In the genomic region with DNA sequence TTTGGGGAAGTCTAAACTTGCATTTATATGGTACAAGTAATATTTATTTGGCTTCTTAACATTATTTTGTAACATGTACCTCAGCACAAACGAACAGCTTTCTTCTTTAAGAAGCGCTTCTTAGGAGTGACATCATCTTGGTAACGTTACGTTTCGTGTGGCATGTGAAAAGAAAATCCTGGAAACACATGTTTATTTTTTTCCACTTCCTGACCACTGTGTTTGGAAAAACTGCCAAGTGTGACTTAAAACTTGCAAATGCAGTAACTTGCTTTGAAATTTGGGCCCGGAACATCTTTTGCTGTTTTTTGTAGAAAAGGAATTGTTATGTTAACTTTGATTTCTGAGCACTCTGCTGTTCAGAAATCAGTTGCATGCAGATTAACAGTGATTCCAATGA, we compare ENCODE assay signal across 21 mouse cellular contexts.
A peak's percentile ranks its signal among the peaks of the same experiment; 100 is the strongest.
DNase-seq lines count a peak whose midpoint lies in the region; ATAC-seq and TF ChIP-seq lines count a peak whose summit lies in the region.
"Had no signal": no experiment of that assay in that cellular context is flagged by ENCODE, and none has a peak within 500 bp of the region (broad histone marks: within the 10 kb centered on the region; RNA-seq: fewer than 3 reads in every experiment).

No protein-coding gene starts in this region.

- no peak overlapping the region for H3K4me3 ChIP-seq in embryonic facial prominence, embryonic 14.5 days (ENCODE audit: low read depth, low read length)
- no peak overlapping the region for H3K4me3 ChIP-seq in embryonic facial prominence, embryonic 10.5 days
- no peak overlapping the region for H3K4me3 ChIP-seq in intestine, embryonic 14.5 days (ENCODE audit: low read depth, low read length)
- H3K4me3 ChIP-seq in intestine, postnatal 0 days (ENCODE audit: low read depth, low read length) = no peak overlapping the region
- no peak overlapping the region for H3K4me3 ChIP-seq in midbrain, embryonic 14.5 days (replicated peaks; ENCODE audit: low read depth, low read length)
- H3K4me3 ChIP-seq in midbrain, embryonic 11.5 days (ENCODE audit: low read depth, low read length) = no peak overlapping the region
- H3K4me3 ChIP-seq in myocyte = no peak overlapping the region
- H3K4me3 ChIP-seq: embryonic facial prominence, embryonic 15.5 days had no signal

- H3K4me1 ChIP-seq in embryonic facial prominence, embryonic 14.5 days (ENCODE audit: control insufficient read depth, insufficient read depth, low read length) = no peaks in the 10 kb centered on the region; the same call in 1 of the 2 replicates
- peaks cover 4% of the 10 kb centered on the region; the same call in 1 of the 2 replicates for H3K4me1 ChIP-seq in embryonic facial prominence, embryonic 10.5 days
- H3K4me1 ChIP-seq in intestine, embryonic 14.5 days (replicated peaks; ENCODE audit: control insufficient read depth, insufficient read depth, low read length) = no peaks in the 10 kb centered on the region
- no peaks in the 10 kb centered on the region for H3K4me1 ChIP-seq in intestine, postnatal 0 days (replicated peaks; ENCODE audit: control insufficient read depth, insufficient read depth, low read length)
- H3K4me1 ChIP-seq in midbrain, embryonic 14.5 days (ENCODE audit: control insufficient read depth, insufficient read depth, low read length) = peaks cover 6% of the 10 kb centered on the region
- H3K4me1 ChIP-seq in midbrain, embryonic 11.5 days (ENCODE audit: control insufficient read depth, insufficient read depth, low read length) = peaks cover 3% of the 10 kb centered on the region; the same call in 1 of the 2 replicates
- H3K4me1 ChIP-seq: embryonic facial prominence, embryonic 15.5 days had no signal

- WGBS in embryonic facial prominence, embryonic 14.5 days = 30% methylated on average over 6 of the region's 6 CpGs
- WGBS in embryonic facial prominence, embryonic 10.5 days = 57% methylated on average over 6 of the region's 6 CpGs
- WGBS in intestine, embryonic 14.5 days = 34% methylated on average over 6 of the region's 6 CpGs
- 62% methylated on average over 6 of the region's 6 CpGs for WGBS in intestine, postnatal 0 days
- 35% methylated on average over 6 of the region's 6 CpGs for WGBS in midbrain, embryonic 14.5 days
- whole genome bisulfite sequencing in midbrain, embryonic 11.5 days = 52% methylated on average over 6 of the region's 6 CpGs

- no peak overlapping the region for H3K9ac ChIP-seq in embryonic facial prominence, embryonic 14.5 days (ENCODE audit: low read depth, low read length)
- H3K9ac ChIP-seq in intestine, embryonic 14.5 days (ENCODE audit: low read length) = no peak overlapping the region
- no peak overlapping the region for H3K9ac ChIP-seq in intestine, postnatal 0 days (ENCODE audit: low read depth, low read length)
- H3K9ac ChIP-seq in midbrain, embryonic 14.5 days (replicated peaks; ENCODE audit: low read length) = no peak overlapping the region
- no peak overlapping the region for H3K9ac ChIP-seq in midbrain, embryonic 11.5 days (ENCODE audit: low read length)
- H3K9ac ChIP-seq: embryonic facial prominence, embryonic 15.5 days had no signal

- H3K4me2 ChIP-seq in embryonic facial prominence, embryonic 14.5 days (ENCODE audit: low read depth, low read length) = peak overlapping the region; percentile 23
- 0 out of 2 replicates have a peak overlapping the region, but pooled peaks have one; percentile 1 for H3K4me2 ChIP-seq in intestine, embryonic 14.5 days (ENCODE audit: low read length)
- no peak overlapping the region for H3K4me2 ChIP-seq in intestine, postnatal 0 days (replicated peaks; ENCODE audit: low read depth)
- H3K4me2 ChIP-seq in midbrain, embryonic 14.5 days (ENCODE audit: low read length) = peak overlapping the region; percentile 8; the same call in 1 of the 2 replicates
- no peak overlapping the region for H3K4me2 ChIP-seq in midbrain, embryonic 11.5 days
- peak overlapping the region; percentile 4 for H3K4me2 ChIP-seq in myocyte (ENCODE audit: low read depth)
- H3K4me2 ChIP-seq: embryonic facial prominence, embryonic 15.5 days; heart, embryonic 11.5 days had no signal

- ATAC-seq in embryonic facial prominence, embryonic 14.5 days (ENCODE audit: low read depth) = no peak
- no peak for ATAC-seq in intestine, embryonic 14.5 days (replicated peaks; ENCODE audit: low FRiP score, low TSS enrichment, low read depth)
- no peak for ATAC-seq in intestine, postnatal 0 days
- no peak for ATAC-seq in midbrain, embryonic 14.5 days (ENCODE audit: low FRiP score, low TSS enrichment)
- no peak for ATAC-seq in midbrain, embryonic 11.5 days (ENCODE audit: low FRiP score)
- ATAC-seq: hindbrain, postnatal 0 days had no signal

- H3K79me2 ChIP-seq in myocyte (ENCODE audit: control insufficient read depth, insufficient read depth) = no peaks in the 10 kb centered on the region

- peak; percentile 57 for DNase-seq in embryonic facial prominence, embryonic 14.5 days (ENCODE audit: low spot score)
- no peak for DNase-seq in embryonic facial prominence, embryonic 10.5 days (ENCODE audit: low spot score)
- DNase-seq in intestine, embryonic 14.5 days (ENCODE audit: low spot score) = no peak
- DNase-seq in midbrain, embryonic 14.5 days = no peak
- no peak for DNase-seq in midbrain, embryonic 11.5 days (ENCODE audit: low spot score, missing footprints)
- no peak for DNase-seq in layer of hippocampus, postnatal 25 days (ENCODE audit: extremely low spot score in 1 of 2, low spot score in 1 of 2)
- DNase-seq: adrenal gland, postnatal 14 days; cerebellum, adult 11 months; cerebellum, postnatal 14 days; heart, postnatal 4 days; kidney, adult 18-20 months; liver; right cerebral cortex, postnatal 25 days; thymus, postnatal 36 days had no signal

- no peak for TF ChIP-seq CTCF in intestine, postnatal 0 days (IDR thresholded peaks at IDR 0.05; ENCODE audit: low read depth)

- H3K9me3 ChIP-seq in embryonic facial prominence, embryonic 14.5 days (ENCODE audit: control insufficient read depth, low read length) = no peaks in the 10 kb centered on the region
- H3K9me3 ChIP-seq in embryonic facial prominence, embryonic 10.5 days = no peaks in the 10 kb centered on the region
- H3K9me3 ChIP-seq in intestine, embryonic 14.5 days (ENCODE audit: control insufficient read depth, low read length) = no peaks in the 10 kb centered on the region
- no peaks in the 10 kb centered on the region for H3K9me3 ChIP-seq in intestine, postnatal 0 days (ENCODE audit: control insufficient read depth)
- H3K9me3 ChIP-seq in midbrain, embryonic 14.5 days (ENCODE audit: control insufficient read depth, low read length) = no peaks in the 10 kb centered on the region
- H3K9me3 ChIP-seq in midbrain, embryonic 11.5 days (ENCODE audit: control insufficient read depth, low read length) = no peaks in the 10 kb centered on the region
- H3K9me3 ChIP-seq: embryonic facial prominence, embryonic 15.5 days; G1E had no signal

- no peak overlapping the region for H3ac ChIP-seq in myocyte (ENCODE audit: control insufficient read depth, insufficient read length)

- TF ChIP-seq POLR2A in myocyte (IDR thresholded peaks at IDR 0.05; ENCODE audit: insufficient read length, low read depth) = no peak

- H3K36me3 ChIP-seq in embryonic facial prominence, embryonic 14.5 days (ENCODE audit: control insufficient read depth, insufficient read depth, low read length) = no peaks in the 10 kb centered on the region
- no peaks in the 10 kb centered on the region for H3K36me3 ChIP-seq in embryonic facial prominence, embryonic 10.5 days (replicated peaks)
- no peaks in the 10 kb centered on the region for H3K36me3 ChIP-seq in intestine, embryonic 14.5 days (ENCODE audit: control insufficient read depth, insufficient read depth, low read length)
- no peaks in the 10 kb centered on the region for H3K36me3 ChIP-seq in intestine, postnatal 0 days (ENCODE audit: control insufficient read depth, insufficient read depth)
- no peaks in the 10 kb centered on the region for H3K36me3 ChIP-seq in midbrain, embryonic 14.5 days (ENCODE audit: control insufficient read depth, insufficient read depth, low read length)
- no peaks in the 10 kb centered on the region for H3K36me3 ChIP-seq in midbrain, embryonic 11.5 days (ENCODE audit: control insufficient read depth, insufficient read depth, low read length)
- no peaks in the 10 kb centered on the region for H3K36me3 ChIP-seq in myocyte (ENCODE audit: control insufficient read depth, insufficient read depth)
- H3K36me3 ChIP-seq: embryonic facial prominence, embryonic 15.5 days; G1E had no signal

- H3K27me3 ChIP-seq in embryonic facial prominence, embryonic 14.5 days (replicated peaks; ENCODE audit: control insufficient read depth, insufficient read depth, low read length) = no peaks in the 10 kb centered on the region
- no peaks in the 10 kb centered on the region for H3K27me3 ChIP-seq in embryonic facial prominence, embryonic 10.5 days (replicated peaks; ENCODE audit: low read depth, poor library complexity, severe bottlenecking)
- no peaks in the 10 kb centered on the region for H3K27me3 ChIP-seq in intestine, embryonic 14.5 days (replicated peaks; ENCODE audit: control insufficient read depth, insufficient read depth, low read length)
- H3K27me3 ChIP-seq in intestine, postnatal 0 days (replicated peaks; ENCODE audit: control insufficient read depth, insufficient read depth, low read length) = no peaks in the 10 kb centered on the region
- no peaks in the 10 kb centered on the region for H3K27me3 ChIP-seq in midbrain, embryonic 14.5 days (ENCODE audit: control insufficient read depth, insufficient read depth, low read length)
- no peaks in the 10 kb centered on the region for H3K27me3 ChIP-seq in midbrain, embryonic 11.5 days (ENCODE audit: control insufficient read depth, insufficient read depth, low read length)
- no peaks in the 10 kb centered on the region for H3K27me3 ChIP-seq in myocyte (ENCODE audit: control insufficient read depth, insufficient read depth, insufficient read length)
- H3K27me3 ChIP-seq: embryonic facial prominence, embryonic 15.5 days had no signal

- H3K27ac ChIP-seq in embryonic facial prominence, embryonic 14.5 days (replicated peaks; ENCODE audit: low read depth, low read length) = no peak overlapping the region
- no peak overlapping the region for H3K27ac ChIP-seq in embryonic facial prominence, embryonic 10.5 days (replicated peaks)
- H3K27ac ChIP-seq in intestine, embryonic 14.5 days (ENCODE audit: low read depth) = no peak overlapping the region
- H3K27ac ChIP-seq in intestine, postnatal 0 days (ENCODE audit: low read depth, low read length) = no peak overlapping the region
- H3K27ac ChIP-seq in midbrain, embryonic 14.5 days (replicated peaks; ENCODE audit: low read depth, low read length) = no peak overlapping the region
- H3K27ac ChIP-seq in midbrain, embryonic 11.5 days (ENCODE audit: low read depth, low read length) = no peak overlapping the region
- H3K27ac ChIP-seq: embryonic facial prominence, embryonic 15.5 days; hindbrain, postnatal 0 days; kidney, postnatal 0 days had no signal

TF ChIP-seq in myocyte, 11 proteins besides CTCF, POLR2A, EP300 and RAD21:
- TF ChIP-seq MYOG (IDR thresholded peaks at IDR 0.05; ENCODE audit: control insufficient read depth in 1 of 3, insufficient read depth in 1 of 3, insufficient read length in 2 of 3, low read depth in 2 of 3) = no peak
- TF ChIP-seq SRF (IDR thresholded peaks at IDR 0.05; ENCODE audit: control insufficient read depth, insufficient read length, low read depth) = no peak
TF ChIP-seq in myocyte: peak in this region for 0.

Comparison
In these comparisons a context has a peak if more than half of its experiments do, and no peak if none do; other contexts are left out.
1. H3K4me2 ChIP-seq: peak in embryonic facial prominence, embryonic 14.5 days (single experiment), intestine, embryonic 14.5 days (single experiment), midbrain, embryonic 14.5 days (single experiment) and myocyte (single experiment); none in intestine, postnatal 0 days (single experiment) and midbrain, embryonic 11.5 days (single experiment).